Mouse (Mus musculus): ENCODE data around the gene Aebp1. TPM values are rescaled to one million over a fixed set of nuclear protein-coding genes. Genes with fewer than 3 reads are reported as not detected.

Gene Aebp1
- 12.5 TPM for polyA plus RNA-seq (2021)

DNA sequence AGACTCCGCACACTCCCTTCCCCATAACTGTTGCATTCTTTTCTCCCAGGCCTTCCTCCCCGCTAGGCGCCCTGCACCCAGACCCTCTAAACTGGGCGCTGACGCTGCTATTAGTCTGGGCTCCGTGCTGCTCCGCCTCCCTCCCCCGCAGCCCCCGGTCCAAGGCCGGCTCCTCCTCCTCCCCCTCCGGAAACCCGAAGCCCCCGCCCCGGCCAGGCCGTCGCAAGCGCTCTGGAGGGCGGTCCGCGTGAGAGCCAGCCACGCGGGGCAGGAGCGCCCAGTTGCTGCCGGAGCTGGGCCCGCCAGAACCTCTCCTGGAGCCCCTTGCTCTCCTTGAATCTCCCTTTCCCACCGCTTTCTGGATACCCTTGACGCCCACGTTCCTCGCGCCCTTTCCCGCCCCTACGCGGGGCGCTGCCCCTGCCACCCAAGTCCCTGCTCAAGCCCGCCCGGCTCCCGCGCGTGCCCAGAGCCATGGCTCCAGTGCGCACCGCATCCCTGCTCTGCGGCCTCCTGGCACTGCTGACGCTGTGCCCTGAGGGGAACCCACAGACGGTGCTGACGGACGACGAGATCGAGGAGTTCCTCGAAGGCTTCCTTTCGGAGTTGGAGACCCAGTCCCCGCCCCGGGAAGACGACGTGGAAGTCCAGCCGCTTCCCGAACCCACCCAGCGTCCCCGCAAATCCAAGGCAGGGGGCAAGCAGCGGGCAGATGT, at the start of gene Aebp1:
Gene Aebp1, plus strand, starts transcription at position 270 of the 716 bp plus-strand sequence.
- ATAC-seq (no peak), DNase-seq (ENCODE audit: low read depth, low spot score) (no peak)
- in situ Hi-C loops (cut with MboI; ENCODE audit: low pct_unique_long_range_greater_than_20kb) = loop anchor here (25.0 kb wide), 1 partner anchor 1575 kb away; no protein-coding TSS in a partner anchor
- POLR2A ChIA-PET = interaction anchor here (1.0 to 2.2 kb wide), 2 partner anchors 12 to 24 kb away, joined by 3 to 7 read pairs; partner anchors contain the start of gene Polm
- H3K27me3 ChIP-seq = no peaks in the 10 kb centered on the region
- CTCF ChIA-PET = interaction anchor here (1.2 to 1.4 kb wide), 2 partner anchors 16 to 25 kb away, joined by 4 to 6 read pairs; no protein-coding TSS in a partner anchor
- no peak for TF ChIP-seq CTCF (IDR thresholded peaks at IDR 0.05)

DNA sequence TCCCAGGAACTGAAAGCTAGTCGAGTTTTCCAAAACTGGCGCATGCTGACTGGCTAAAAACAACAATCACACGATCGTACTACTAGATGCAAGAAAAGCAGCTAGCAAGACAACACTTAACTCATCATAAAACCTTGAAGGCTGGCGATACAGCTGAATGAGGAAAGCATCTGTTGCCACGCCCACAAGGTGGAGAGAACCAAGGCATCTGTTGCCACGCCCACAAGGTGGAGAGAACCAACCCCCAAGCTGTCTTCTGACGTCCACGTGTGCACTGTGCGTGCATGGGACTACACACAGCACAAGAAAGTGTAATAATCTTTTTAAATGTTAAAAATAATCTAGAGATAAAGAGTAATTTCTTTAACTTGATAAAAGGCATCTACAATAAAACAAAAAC, 48.4 kb upstream of the Aebp1 start:
- POLR2A ChIA-PET = no interaction called here
- in situ Hi-C loops (cut with MboI; ENCODE audit: low pct_unique_long_range_greater_than_20kb) = no loop called here
- H3K27me3 ChIP-seq = no peaks in the 10 kb centered on the region
- CTCF ChIA-PET = no interaction called here
- no peak for DNase-seq (ENCODE audit: low read depth, low spot score)
- no peak for TF ChIP-seq CTCF (IDR thresholded peaks at IDR 0.05)
- no peak for ATAC-seq

GRCm38 (mm10) chr11:5819223-5819622, 42.5 kb upstream of the Aebp1 start:
- POLR2A ChIA-PET = no interaction called here
- no peak for TF ChIP-seq CTCF (IDR thresholded peaks at IDR 0.05)
- CTCF ChIA-PET = no interaction called here

GRCm38 (mm10) chr11:5825432-5825831, 36.3 kb upstream of the Aebp1 start:
- no peaks in the 10 kb centered on the region for H3K27me3 ChIP-seq
- ChIA-PET CTCF (interaction anchor here (1.1 kb wide), 2 partner anchors 14 to 61 kb away, joined by 3 read pairs; no protein-coding TSS in a partner anchor), POLR2A (no interaction called here)
- in situ Hi-C loops (cut with MboI; ENCODE audit: low pct_unique_long_range_greater_than_20kb) = no loop called here
- DNase-seq (ENCODE audit: low read depth, low spot score) (no peak), ATAC-seq (no peak)
- TF ChIP-seq CTCF (IDR thresholded peaks at IDR 0.05) = no peak

More at GRCm38 (mm10) chr11:5819223-5819622, 42.5 kb upstream of the Aebp1 start:
- in situ Hi-C loops (cut with MboI; ENCODE audit: low pct_unique_long_range_greater_than_20kb) = no loop called here
- ATAC-seq = no peak
- no peaks in the 10 kb centered on the region for H3K27me3 ChIP-seq
- DNase-seq (ENCODE audit: low read depth, low spot score) = no peak

GRCm38 (mm10) chr11:5827931-5828330, 33.8 kb upstream of the Aebp1 start:
- CTCF ChIA-PET = interaction anchor here (1.1 kb wide), 2 partner anchors 39 to 59 kb away, joined by 3 read pairs; no protein-coding TSS in a partner anchor
- DNase-seq (ENCODE audit: low read depth, low spot score) (no peak), ATAC-seq (no peak)
- TF ChIP-seq CTCF (IDR thresholded peaks at IDR 0.05) = no peak
- H3K27me3 ChIP-seq = no peaks in the 10 kb centered on the region
- in situ Hi-C loops (cut with MboI; ENCODE audit: low pct_unique_long_range_greater_than_20kb) = no loop called here
- POLR2A ChIA-PET = no interaction called here

GRCm38 (mm10) chr11:5828509-5829191, 33.1 kb upstream of the Aebp1 start:
- CTCF ChIA-PET = interaction anchor here (1.1 kb wide), 2 partner anchors 39 to 58 kb away, joined by 3 read pairs; no protein-coding TSS in a partner anchor
- no peaks in the 10 kb centered on the region for H3K27me3 ChIP-seq
- POLR2A ChIA-PET = no interaction called here
- TF ChIP-seq CTCF (IDR thresholded peaks at IDR 0.05) = no peak
- in situ Hi-C loops (cut with MboI; ENCODE audit: low pct_unique_long_range_greater_than_20kb) = no loop called here
- ATAC-seq (no peak), DNase-seq (ENCODE audit: low read depth, low spot score) (no peak)

- ChIA-PET CTCF (no interaction called here), POLR2A (no interaction called here)
- ATAC-seq (no peak), DNase-seq (ENCODE audit: low read depth, low spot score) (no peak)
- in situ Hi-C loops (cut with MboI; ENCODE audit: low pct_unique_long_range_greater_than_20kb) = no loop called here
- no peaks in the 10 kb centered on the region for H3K27me3 ChIP-seq
- TF ChIP-seq CTCF (IDR thresholded peaks at IDR 0.05) = no peak
These were observed 32.4 kb upstream of the Aebp1 start for GRCm38 (mm10) chr11:5829327-5829726.

DNA sequence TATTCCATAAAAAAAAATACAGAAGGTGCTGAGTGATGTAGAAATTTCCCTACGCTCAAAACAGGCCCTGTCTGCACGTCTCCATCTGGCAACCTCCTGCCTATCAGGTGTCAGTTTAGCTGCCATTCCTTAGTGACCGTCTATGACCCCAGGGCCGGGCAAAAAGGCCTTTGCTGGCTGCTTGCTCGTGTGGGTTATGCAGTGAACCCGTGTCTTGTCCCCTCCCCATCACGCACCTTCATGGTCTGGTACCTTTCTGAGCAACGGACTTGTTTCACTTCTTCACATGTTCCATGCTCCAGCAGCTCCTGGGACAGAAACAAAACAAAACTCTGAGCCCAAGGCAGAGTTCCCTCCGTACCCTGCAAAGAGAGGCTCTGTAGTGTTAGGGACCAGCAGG, 27.2 kb upstream of the Aebp1 start:
- TF ChIP-seq CTCF (IDR thresholded peaks at IDR 0.05) = no peak
- in situ Hi-C loops (cut with MboI; ENCODE audit: low pct_unique_long_range_greater_than_20kb) = no loop called here
- ChIA-PET CTCF (interaction anchor here (1.3 to 7.3 kb wide), 4 partner anchors 13 to 52 kb away, joined by 3 to 82 read pairs (median 29); partner anchors contain the start of genes Dbnl and Pold2), POLR2A (interaction anchor here (1.0 to 2.2 kb wide), 4 partner anchors 26 to 52 kb away, joined by 3 to 6 read pairs (median 4); no protein-coding TSS in a partner anchor)
- DNase-seq (ENCODE audit: low read depth, low spot score) = no peak
- no peaks in the 10 kb centered on the region for H3K27me3 ChIP-seq
- ATAC-seq = no peak

GRCm38 (mm10) chr11:5835057-5835456, 26.7 kb upstream of the Aebp1 start:
- no peak for DNase-seq (ENCODE audit: low read depth, low spot score)
- in situ Hi-C loops (cut with MboI; ENCODE audit: low pct_unique_long_range_greater_than_20kb) = no loop called here
- no peaks in the 10 kb centered on the region for H3K27me3 ChIP-seq
- no peak for TF ChIP-seq CTCF (IDR thresholded peaks at IDR 0.05)
- ChIA-PET CTCF (interaction anchor here (1.3 to 7.3 kb wide), 8 partner anchors 12 to 78 kb away, joined by 3 to 82 read pairs (median 7); partner anchors contain the start of genes Dbnl and Pold2), POLR2A (interaction anchor here (0.8 to 3.5 kb wide), 6 partner anchors 15 to 51 kb away, joined by 3 to 20 read pairs (median 4); partner anchors contain the start of gene Pold2)
- no peak for ATAC-seq

DNA sequence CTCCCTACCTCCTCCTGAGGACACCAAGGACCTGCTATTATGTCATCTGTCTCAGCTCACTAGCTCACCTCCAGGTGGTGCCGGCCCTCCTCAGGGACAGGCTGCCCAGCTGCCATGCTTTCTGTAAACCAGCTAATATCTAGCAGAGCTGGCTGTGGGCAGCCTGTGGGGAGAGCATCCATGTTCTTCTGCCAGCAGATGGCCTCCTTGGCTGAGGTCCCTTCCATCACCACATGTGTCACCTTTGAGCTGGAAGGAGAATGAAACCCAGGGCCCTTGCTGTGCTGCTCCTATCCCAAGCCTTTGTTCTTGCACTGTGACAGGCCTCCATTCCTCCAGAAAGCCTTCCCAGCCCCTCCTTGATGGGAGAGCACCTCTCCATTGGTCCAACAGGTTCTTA, 25.6 kb upstream of the Aebp1 start:
- CTCF ChIA-PET = interaction anchor here (0.7 to 7.3 kb wide), 21 partner anchors 11 to 111 kb away, joined by 3 to 82 read pairs (median 5); partner anchors contain the start of genes Dbnl, Pgam2 and Pold2
- ATAC-seq (peak; percentile 13), DNase-seq (ENCODE audit: low read depth, low spot score) (no peak)
- in situ Hi-C loops (cut with MboI; ENCODE audit: low pct_unique_long_range_greater_than_20kb) = no loop called here
- no peak for TF ChIP-seq CTCF (IDR thresholded peaks at IDR 0.05)
- POLR2A ChIA-PET = interaction anchor here (0.7 to 3.5 kb wide), 11 partner anchors 14 to 74 kb away, joined by 3 to 20 read pairs (median 5); partner anchors contain the start of genes Pold2 and Urgcp
- no peaks in the 10 kb centered on the region for H3K27me3 ChIP-seq

Measured in Patski (cell line).